Mouse (Mus musculus) limb, embryonic 11.5 days (tissue): ENCODE data around the gene Camta2. TPM values are rescaled to one million over a fixed set of nuclear protein-coding genes. Genes with fewer than 3 reads are reported as not detected.

ENCODE experiments used
- ATAC-seq: fragments of 200-750 bp; cut with Nextera tagmentation; 2 replicates; pipeline ENCODE4 v1.8.0; 2017; ENCODE audit warnings: low read depth; ENCODE audit not compliant: insufficient number of reproducible peaks, low FRiP score, low TSS enrichment
- DNase-seq: peaks from one replicate; pipeline ENCODE4 v3.0.0-alpha.2; 2015; ENCODE audit warnings: low spot score
- H3K27ac ChIP-seq: fragments of 300-500 bp; sonication (generic); replicated peaks from 2 replicates; pipeline ENCODE4 v1.5.1; 2014; ENCODE audit warnings: low read depth, mild to moderate bottlenecking, low read length
- H3K27me3 ChIP-seq: fragments of 300-500 bp; sonication (generic); 2 replicates; pipeline ENCODE4 v1.6.1; 2014; ENCODE audit warnings: mild to moderate bottlenecking, low read length, mixed read lengths; ENCODE audit not compliant: control insufficient read depth, insufficient read depth
- H3K36me3 ChIP-seq: fragments of 300-500 bp; sonication (generic); 2 replicates; pipeline ENCODE4 v1.6.1; 2014; ENCODE audit warnings: mild to moderate bottlenecking, low read length, moderate library complexity, mixed read lengths; ENCODE audit not compliant: control insufficient read depth, insufficient read depth
- H3K4me1 ChIP-seq: fragments of 300-500 bp; sonication (generic); 2 replicates; pipeline ENCODE4 v1.6.1; 2014; ENCODE audit warnings: low read length, mixed read lengths; ENCODE audit not compliant: control insufficient read depth, insufficient read depth
- H3K4me2 ChIP-seq: fragments of 300-500 bp; sonication (generic); 2 replicates; pipeline ENCODE4 v1.6.1; 2014; ENCODE audit warnings: low read depth, mild to moderate bottlenecking, moderate library complexity; ENCODE audit not compliant: severe bottlenecking
- H3K4me3 ChIP-seq: fragments of 300-500 bp; sonication (generic); 2 replicates; pipeline ENCODE4 v1.5.1; 2014; ENCODE audit warnings: low read depth, low read length
- H3K9ac ChIP-seq: fragments of 300-500 bp; sonication (generic); 2 replicates; pipeline ENCODE4 v1.6.1; 2014; ENCODE audit warnings: mild to moderate bottlenecking, low read length
- H3K9me3 ChIP-seq: fragments of 300-500 bp; sonication (generic); 2 replicates; pipeline ENCODE4 v1.6.1; 2016; ENCODE audit warnings: low read length; ENCODE audit not compliant: control insufficient read depth
- WGBS: fragments of 180-500 bp; shearing (Covaris S2); extraction: QIAGEN DNeasy Blood & Tissue Kit; methylation state at CpG from one replicate; pipeline ENCODE4 v1.1.7; 2014; 5-methylcytosine and 5-hydroxymethylcytosine counted together
- polyA plus RNA-seq: library from polyadenylated mRNA; unstranded; fragments of >200 nt; fragmentation: Nextera tagmentation; extraction: Ambion mirVana; gene quantifications from 2 replicates; pipeline ENCODE4 v1.2.1, GENCODE M21; 2014

The Camta2 gene
- polyA plus RNA-seq: 8.2 and 11.8 TPM in 2 replicates

DNA sequence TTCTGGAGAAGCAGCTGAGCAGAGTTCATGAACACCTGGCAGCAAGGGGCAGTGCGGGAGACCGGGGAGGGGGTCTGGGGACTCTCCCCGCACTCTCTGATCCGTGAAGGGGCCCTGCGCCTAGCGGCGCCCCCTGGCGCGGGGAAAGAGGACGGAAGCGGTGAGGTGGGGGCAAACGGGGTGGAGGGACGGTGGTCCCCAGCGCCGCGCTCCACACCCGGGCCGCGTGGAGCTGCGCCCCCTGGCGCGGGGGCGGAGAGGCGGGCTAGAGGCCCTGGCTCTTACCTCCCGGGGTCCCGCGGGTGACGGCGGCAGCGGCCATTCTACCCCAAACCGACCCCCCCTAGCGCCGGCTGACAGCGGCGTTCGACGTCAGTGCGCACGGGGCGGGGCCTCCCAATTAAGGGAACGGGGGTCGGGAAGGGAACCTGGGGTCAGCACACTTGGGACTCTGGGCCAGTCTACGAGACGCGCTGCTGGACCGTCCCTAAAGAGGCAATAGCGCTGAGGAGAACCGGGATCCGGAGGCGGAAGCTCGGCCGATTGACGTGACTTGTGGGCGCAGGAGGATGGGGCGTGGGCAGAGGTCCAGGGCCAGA is at the start of gene Camta2:
TSS of gene Camta2 (minus strand) at position 505 of the 599 bp plus-strand sequence.
- DNase-seq (peak; percentile 90), ATAC-seq (peak; percentile 86)
- H3K9ac ChIP-seq: peak within 1 kb of the TSS; percentile 75
- H3K27me3 ChIP-seq: no peaks in the 10 kb centered on the region
- H3K4me2 ChIP-seq: peak within 1 kb of the TSS; percentile 72
- under 1% methylated on average over 48 of the region's 55 CpGs for WGBS
- H3K9me3 ChIP-seq: no peaks in the 10 kb centered on the region
- peak within 1 kb of the TSS; percentile 66; the same call in 1 of the 2 replicates for H3K27ac ChIP-seq
- H3K4me1 ChIP-seq: peaks cover 7% of the 10 kb centered on the region
- peaks cover 3% of the 10 kb centered on the region for H3K36me3 ChIP-seq
- peak within 1 kb of the TSS; percentile 82 for H3K4me3 ChIP-seq

DNA sequence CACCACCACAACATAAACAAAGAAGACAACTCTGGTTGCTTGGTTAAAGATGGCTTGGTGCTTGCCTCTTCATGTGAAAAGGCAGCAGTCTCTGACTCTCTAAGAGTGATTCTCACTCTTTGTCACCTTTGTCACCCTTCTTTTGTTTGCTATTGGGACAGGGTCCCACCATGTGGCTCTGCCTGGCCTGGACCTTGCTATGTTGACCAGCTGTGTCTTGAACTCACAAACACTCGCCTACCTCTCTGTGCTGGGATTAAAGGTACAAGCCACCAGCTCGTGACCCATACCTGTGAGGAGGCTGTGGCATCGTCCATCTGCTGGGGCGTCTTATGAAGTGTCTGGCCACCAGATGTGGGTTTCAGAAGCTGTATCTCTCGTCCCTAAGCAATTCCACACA is 45.4 kb upstream of the Camta2 start:
- Histone ChIP-seq H3K4me1 (0 out of 2 replicates have a peak, but pooled peaks cover 2% of the 10 kb centered on the region), H3K36me3 (peaks cover 2% of the 10 kb centered on the region; the same call in 1 of the 2 replicates), H3K9ac (no peak overlapping the region), H3K27me3 (no peaks in the 10 kb centered on the region), H3K9me3 (no peaks in the 10 kb centered on the region), H3K27ac (no peak overlapping the region), H3K4me3 (no peak overlapping the region), H3K4me2 (no peak overlapping the region)
- WGBS: 22% methylated on average over 5 of the region's 5 CpGs
- ATAC-seq (no peak), DNase-seq (no peak)

DNA sequence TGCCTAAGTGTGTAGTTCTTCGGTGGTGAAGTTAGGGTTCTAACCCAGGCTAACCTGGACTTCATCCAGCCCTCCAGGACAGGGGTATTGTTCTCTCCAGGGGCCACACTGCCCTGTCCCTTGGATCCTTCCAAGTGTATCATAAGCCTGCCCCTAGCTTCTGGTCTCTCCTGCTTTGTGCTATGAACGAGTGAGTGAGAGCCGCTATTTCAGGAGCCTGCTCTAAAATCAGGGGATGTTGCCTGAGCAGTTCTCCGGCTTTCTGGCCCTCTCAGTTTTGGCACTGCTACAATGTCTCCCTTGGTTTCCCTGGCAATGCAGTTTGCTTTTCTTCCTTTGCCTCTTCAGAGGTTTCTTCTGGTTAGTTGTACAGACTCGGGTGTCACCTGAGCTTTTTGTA is 43.3 kb upstream of the Camta2 start:
- Histone ChIP-seq H3K4me1 (0 out of 2 replicates have a peak, but pooled peaks cover 2% of the 10 kb centered on the region), H3K27ac (no peak overlapping the region), H3K4me3 (no peak overlapping the region), H3K27me3 (no peaks in the 10 kb centered on the region), H3K4me2 (no peak overlapping the region), H3K9me3 (no peaks in the 10 kb centered on the region), H3K9ac (no peak overlapping the region), H3K36me3 (peaks cover 13% of the 10 kb centered on the region)
- DNase-seq: no peak
- WGBS: 70% methylated on average over 5 of the region's 5 CpGs
- no peak for ATAC-seq

DNA sequence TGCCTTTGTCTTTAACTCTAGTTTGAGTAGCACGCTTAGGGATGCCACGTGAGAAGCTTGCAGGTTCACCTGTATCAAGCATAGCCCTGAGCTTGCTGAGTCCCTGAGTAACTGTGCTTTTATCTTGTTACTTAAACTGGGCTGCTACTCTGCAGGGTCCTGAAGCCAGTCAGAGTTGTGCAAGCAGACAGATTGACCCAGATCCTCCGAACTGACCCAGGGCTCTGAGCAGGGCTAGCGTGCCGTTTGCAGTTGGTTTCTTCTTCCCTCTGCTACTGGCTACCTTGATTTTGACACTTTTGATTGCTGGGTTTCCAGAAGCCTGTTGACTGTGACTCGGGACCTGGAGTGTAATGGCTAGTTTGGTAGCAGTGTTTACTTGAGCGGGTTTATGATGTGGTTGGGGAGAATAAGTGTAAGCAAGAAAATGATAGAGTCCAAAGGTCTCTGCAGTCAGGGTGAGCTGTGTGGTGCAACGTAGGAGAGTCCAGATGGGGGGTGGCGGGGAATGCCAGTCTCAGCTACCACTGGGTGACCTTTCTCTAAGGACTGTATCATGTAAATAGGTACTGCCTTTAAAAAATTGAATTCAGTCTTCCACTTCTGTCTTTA is 42.6 kb upstream of the Camta2 start:
- DNase-seq: no peak
- Histone ChIP-seq H3K4me2 (no peak overlapping the region), H3K4me3 (no peak overlapping the region), H3K27me3 (no peaks in the 10 kb centered on the region), H3K9me3 (no peaks in the 10 kb centered on the region), H3K9ac (no peak overlapping the region), H3K27ac (no peak overlapping the region), H3K4me1 (0 out of 2 replicates have a peak, but pooled peaks cover 2% of the 10 kb centered on the region), H3K36me3 (peaks cover 18% of the 10 kb centered on the region)
- no peak for ATAC-seq
- 79% methylated on average over 9 of the region's 9 CpGs for WGBS

DNA sequence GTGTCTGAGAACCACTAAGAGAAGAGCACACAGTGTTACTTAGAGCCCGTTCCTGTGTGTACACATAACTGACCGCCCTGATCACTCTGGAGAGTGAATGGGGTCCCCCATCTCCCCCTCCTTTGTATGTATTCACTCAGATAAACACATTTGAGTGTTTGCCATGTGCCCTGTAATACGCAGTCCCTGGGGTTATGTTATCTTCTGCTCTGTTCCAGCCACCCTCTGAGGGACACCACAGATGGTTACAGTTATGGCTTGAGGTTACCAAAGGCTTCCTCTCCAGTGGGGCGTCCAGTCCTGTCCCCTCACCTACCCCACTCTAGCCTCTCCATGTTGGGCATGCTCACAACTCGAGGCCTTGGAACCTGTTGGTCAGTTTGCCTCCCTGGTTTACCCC is 39.5 kb upstream of the Camta2 start:
- H3K4me2 ChIP-seq: no peak overlapping the region
- WGBS: 92% methylated on average over 5 of the region's 5 CpGs
- no peaks in the 10 kb centered on the region for H3K27me3 ChIP-seq
- peaks cover 23% of the 10 kb centered on the region for H3K36me3 ChIP-seq
- H3K27ac ChIP-seq: no peak overlapping the region
- DNase-seq (no peak), ATAC-seq (no peak)
- H3K4me1 ChIP-seq: no peaks in the 10 kb centered on the region
- no peak overlapping the region for H3K4me3 ChIP-seq
- H3K9me3 ChIP-seq: no peaks in the 10 kb centered on the region
- no peak overlapping the region for H3K9ac ChIP-seq

DNA sequence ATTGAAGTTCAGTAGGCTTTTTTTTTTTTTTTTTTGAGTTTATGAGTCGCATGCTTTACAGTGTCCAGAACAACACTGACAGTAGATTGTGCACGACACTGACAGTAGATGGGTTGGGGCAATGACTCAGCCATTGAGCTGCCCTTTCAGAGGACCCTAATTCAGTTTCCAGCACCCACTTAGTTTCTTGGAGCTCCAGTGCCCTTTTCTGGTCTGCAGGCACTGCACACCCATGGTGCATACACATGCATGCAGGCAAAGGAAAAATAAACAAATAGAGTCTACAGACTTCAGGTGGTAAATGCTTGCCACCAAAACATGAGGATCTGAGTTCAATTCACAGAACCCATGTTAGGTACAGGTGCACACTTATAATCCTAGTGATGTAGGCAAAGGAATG is 38.7 kb upstream of the Camta2 start:
- Histone ChIP-seq H3K4me2 (no peak overlapping the region), H3K27me3 (no peaks in the 10 kb centered on the region), H3K4me1 (no peaks in the 10 kb centered on the region), H3K9ac (no peak overlapping the region), H3K4me3 (no peak overlapping the region), H3K36me3 (peaks cover 23% of the 10 kb centered on the region), H3K9me3 (no peaks in the 10 kb centered on the region), H3K27ac (no peak overlapping the region)
- WGBS: 94% methylated on average over 2 of the region's 2 CpGs
- DNase-seq (no peak), ATAC-seq (no peak)

DNA sequence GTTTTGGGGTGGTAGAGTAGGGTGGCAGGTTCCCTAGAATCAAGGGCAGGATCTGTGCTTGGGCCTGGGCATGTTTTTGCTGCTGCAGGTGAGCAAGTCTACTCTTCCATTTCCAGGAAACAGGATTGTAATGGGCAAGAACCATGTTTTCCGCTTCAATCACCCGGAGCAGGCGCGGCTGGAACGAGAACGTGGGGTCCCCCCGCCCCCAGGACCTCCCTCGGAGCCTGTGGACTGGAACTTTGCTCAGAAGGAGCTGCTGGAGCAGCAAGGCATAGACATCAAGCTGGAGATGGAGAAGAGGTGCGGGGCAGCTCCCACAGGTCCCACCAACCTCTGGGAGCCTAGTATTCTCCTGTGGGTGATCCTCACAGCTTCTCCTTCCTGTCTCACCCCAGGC is 36.8 kb upstream of the Camta2 start:
- H3K27ac ChIP-seq: no peak overlapping the region
- WGBS: 91% methylated on average over 9 of the region's 9 CpGs
- ATAC-seq (no peak), DNase-seq (no peak)
- no peak overlapping the region for H3K9ac ChIP-seq
- no peak overlapping the region for H3K4me2 ChIP-seq
- H3K36me3 ChIP-seq: peaks cover 25% of the 10 kb centered on the region
- H3K4me3 ChIP-seq: no peak overlapping the region
- H3K27me3 ChIP-seq: no peaks in the 10 kb centered on the region
- H3K4me1 ChIP-seq: no peaks in the 10 kb centered on the region
- H3K9me3 ChIP-seq: no peaks in the 10 kb centered on the region

DNA sequence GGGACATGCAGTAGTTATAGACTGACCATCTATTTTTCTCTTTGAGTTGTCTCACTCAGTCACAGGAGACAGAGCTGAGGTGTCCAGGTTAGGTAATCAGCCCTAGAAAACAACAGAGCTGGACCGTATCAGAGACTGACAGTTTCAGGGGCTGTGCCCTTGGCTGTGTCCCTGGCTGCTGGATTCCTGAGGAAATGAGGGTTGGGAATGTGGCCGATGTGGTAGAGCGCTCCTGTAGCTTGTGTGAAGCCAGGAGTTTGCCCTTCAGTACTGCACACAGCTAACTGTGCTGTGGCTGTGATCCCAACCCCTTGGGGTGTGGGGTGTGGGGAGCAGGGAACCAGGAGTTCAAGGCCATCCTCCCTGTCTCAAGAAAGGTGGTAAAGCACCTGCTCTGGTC is 33.2 kb upstream of the Camta2 start:
- no peak overlapping the region for H3K27ac ChIP-seq

More for the DNA sequence above, 33.2 kb upstream of the Camta2 start:
- no peaks in the 10 kb centered on the region for H3K9me3 ChIP-seq
- ATAC-seq (no peak), DNase-seq (no peak)
- no peak overlapping the region for H3K9ac ChIP-seq
- 95% methylated on average over 3 of the region's 3 CpGs for WGBS
- no peak overlapping the region for H3K4me2 ChIP-seq
- H3K27me3 ChIP-seq: no peaks in the 10 kb centered on the region
- H3K36me3 ChIP-seq: peaks cover 12% of the 10 kb centered on the region
- no peaks in the 10 kb centered on the region for H3K4me1 ChIP-seq
- no peak overlapping the region for H3K4me3 ChIP-seq
